Mouse (Mus musculus): Measurements from ENCODE around the gene Igf2bp3.

The Igf2bp3 gene

DNA sequence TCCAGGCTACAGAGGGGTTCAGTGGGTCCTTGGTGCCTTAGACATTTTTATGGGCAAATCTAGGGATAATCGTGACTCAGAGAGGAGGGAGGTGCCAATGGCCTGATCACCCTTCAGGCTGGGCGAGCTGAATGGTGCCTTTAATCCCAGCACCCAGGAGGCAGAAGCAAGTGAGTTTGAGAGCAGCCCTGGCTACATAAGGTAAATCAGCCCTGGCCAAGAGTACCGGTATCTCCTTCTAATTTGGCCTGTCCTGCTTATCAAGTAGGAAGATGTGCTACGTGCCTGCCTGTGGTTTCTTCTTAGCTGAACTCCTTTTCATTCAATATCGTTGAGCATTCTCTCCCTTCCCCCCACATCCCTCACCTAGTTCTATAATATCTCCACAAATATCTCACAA lies 78.0 kb downstream of the Igf2bp3 start:
- no peak for DNase-seq (ENCODE audit: low spot score in 2 of 2)

DNA sequence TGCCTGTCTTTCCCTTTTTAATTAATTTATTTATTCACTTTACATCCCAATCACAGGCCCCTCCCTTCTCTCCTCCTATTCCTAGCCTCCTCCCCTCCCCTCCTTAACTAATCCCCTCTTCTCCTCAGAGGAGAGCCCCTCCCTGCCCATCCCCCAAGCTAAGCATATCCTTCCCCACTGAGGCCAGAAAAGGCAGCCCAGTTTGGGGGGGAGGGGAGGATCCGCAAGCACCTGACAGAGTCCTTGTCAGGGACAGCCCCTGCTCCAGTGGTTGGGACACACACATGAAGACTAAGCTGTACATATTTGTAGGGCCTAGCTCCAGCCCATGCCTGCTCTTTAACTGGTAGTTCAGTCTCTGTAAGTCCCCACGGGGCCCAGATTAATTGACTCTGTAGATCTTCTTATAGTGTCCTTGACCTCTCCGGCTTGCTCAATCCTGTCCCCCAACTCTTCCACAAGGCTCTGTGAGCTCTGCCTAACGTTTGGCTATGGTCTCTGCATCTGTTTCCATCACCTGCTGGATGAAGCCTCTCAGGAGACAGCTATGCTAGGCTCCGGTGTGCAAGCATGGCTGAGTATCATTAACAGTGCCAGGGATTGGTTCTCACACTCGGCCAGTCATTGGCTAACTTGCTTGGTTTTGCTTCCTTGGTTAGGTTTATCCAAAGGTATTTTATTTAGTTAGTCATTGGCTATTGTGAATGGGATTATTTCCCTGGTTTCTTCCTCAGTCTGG lies 82.2 kb downstream of the Igf2bp3 start:
- DNase-seq (ENCODE audit: low spot score in 2 of 2), result no peak

DNA sequence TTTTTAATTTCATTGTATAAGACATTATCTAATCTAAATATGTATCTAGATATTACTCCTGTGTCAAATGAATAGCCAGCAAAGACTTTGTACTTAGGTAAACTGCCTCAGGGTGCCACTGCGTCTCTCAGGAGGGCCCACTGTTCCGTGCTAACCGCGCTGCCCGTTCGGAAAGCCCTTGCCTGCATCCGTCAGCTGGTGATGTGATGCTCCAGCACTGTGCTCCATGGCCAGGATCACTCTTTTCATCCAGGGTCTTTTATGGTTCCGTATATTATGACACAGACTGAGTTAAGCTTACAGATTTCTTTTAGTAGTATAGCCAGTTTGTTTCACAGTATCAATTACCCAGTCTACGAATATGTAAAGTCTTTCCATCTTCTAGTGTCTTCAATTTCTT lies 82.9 kb downstream of the Igf2bp3 start:
- DNase-seq (ENCODE audit: low spot score in 2 of 2), result no peak

DNA sequence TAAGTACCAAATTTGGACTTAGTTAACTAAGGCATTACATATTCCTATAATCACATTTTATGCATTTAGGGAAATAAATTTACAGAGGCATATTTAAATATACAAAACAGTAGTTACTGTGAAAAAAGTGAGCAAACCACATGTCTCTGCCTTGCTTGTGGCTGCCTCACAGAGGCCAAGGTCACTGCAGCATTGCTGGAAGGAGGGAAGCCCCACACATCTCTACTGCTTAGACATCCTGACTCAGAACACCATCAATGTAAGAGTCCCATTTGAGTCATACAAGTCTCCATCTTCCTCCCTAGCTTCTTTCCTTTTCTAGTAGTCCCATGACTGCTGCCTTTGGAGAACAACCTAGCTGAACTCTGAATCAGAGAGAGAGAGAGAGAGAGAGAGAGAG lies 84.4 kb downstream of the Igf2bp3 start:
- DNase-seq (ENCODE audit: low spot score in 2 of 2), result no peak

DNA sequence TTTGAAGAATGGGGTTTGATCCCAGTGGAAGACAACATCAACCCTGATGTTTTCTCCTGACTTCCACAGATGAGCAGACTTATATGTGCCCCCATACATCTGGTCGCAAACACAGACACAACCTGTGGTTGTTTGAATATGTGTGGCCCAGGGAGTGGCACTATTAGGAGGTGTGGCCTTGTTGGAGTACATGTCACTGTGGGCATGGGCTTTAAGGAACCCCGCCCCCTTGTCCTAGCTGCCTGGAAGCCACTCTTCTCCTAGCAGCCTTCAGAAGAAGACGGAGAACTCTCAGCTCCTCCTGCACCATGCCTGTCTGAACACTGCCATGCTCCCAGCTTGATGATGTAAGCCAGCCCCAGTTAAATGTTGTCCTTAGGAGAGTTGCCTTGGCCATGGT lies 94.4 kb downstream of the Igf2bp3 start:
- no peak for DNase-seq (ENCODE audit: low spot score in 2 of 2)

DNA sequence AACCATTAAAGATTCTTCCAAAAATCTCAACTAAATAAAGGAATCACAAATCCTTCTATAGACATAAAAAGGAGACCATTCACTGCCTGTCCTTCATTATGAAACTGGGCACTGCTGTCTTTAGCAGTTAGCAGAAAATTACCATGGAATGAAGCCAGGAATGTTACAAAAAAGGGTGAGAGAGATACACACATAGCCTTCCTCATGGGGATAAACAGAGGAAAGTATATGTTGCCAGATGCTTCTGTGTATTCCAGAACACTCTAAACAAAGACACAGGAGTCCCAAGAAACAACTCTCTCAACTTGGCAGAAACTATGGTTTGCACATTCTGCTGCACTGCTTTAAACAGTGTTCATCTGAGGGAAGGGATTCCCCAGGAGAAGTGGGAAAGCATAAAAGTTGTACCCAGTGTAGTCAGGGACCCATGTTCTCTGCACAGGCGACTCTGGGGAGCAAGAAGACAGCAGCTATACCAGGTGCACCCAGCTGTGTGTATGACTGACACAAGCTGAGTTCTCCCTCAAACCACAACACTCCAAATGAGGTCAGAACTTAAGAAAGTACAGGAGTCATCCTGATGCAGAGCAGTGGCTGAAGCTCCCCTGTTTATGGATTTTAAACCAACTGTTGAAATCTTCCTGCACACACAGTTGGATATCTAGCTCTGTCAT lies 95.2 kb downstream of the Igf2bp3 start:
- no peak for DNase-seq (ENCODE audit: low spot score in 2 of 2)

DNA sequence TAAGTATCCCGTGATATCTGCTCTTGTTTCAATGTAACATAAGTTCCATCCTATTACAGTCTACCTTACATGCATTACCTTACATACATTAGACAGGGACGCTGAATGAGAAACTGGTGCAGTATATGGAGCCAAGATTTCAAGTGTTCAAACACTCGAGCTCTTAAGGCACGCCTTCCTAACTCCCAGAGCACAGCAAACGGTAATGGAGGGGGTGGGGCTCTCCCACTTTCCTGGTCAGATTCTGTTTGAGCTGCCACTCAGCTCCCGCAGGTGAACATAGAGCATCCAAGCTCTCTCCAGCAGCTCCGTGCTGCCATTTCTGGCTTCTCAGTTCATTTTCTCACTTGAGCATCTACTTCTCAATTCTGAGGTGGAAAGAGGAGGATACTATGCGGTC lies 96.3 kb downstream of the Igf2bp3 start:
- no peak for DNase-seq (ENCODE audit: low spot score in 2 of 2)

DNA sequence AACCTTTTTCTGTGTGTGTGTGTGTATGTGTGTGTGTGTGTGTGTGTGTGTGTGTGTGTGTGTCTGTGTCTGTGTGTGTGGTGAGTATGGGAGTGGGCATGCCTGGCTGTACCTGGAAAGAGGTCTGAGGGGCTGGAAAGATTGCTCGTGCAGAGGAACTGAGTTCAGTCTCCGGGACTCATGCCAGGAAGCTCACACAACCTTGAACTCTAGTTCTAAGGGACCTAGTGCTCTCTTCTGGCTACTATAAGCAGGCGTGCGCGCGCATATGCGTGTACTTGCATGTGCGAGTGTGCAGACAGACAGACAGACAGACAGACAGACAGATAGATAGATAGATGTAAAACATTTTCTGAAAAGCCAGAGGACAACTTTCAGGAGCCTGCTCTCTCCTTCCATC lies 98.5 kb downstream of the Igf2bp3 start:
- DNase-seq (ENCODE audit: low spot score in 2 of 2), result no peak

DNA sequence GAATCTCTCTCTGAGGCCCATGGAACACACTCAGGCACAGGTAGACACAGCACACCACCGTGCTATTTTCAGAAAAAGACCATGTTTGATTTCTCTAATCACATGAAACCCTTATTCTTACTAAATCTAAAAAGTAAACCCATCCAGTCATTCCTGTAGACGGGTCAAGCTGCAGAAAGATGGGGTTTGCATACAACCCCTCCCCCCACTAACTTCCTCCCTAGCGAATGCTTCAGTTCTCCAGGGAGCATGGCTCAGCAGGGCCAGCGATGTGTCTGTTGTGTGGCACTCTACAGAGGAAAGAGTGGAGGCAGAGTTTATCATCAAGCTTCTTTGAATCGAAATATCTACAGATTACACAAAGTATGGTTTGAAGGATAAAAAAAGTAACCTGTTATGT lies 99.2 kb downstream of the Igf2bp3 start:
- DNase-seq (ENCODE audit: low spot score in 2 of 2), result no peak

DNA sequence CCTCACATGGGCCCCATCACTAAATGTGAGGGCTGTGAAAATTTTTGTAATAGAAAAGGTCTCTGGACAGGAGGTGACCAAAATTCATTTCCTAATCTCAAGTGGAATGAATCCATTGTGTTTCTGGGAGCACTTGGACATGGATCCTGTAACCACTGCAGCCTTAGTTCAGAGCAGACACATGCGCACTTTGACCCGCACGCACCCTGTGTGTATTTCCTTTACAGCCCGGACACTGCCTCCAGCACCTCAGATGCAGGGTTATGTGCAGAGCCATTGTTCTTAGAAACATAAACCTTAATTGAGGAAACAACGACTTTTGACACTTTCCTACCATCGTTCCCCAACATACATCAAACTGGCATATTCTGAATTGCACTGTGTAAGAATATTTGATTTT lies 100.3 kb downstream of the Igf2bp3 start:
- no peak for DNase-seq (ENCODE audit: low spot score in 2 of 2)

DNA sequence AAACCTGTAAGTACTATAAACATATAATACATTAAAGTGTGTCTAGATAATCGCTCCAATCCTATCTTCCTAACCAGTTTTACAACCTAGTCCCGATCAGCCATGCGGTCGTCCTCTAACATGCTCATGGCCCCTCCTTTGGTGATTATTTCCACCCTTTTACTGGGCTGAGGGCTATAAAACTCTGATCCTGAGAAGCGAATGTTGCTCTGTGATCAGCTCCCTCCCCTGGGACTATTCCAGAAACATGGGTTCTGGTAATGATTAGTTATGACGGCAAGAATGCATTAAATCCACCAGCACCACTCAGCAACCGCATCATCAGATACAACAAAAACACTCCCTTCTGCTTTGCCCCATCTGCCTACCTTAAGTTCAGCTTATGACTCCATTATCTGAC lies 100.9 kb downstream of the Igf2bp3 start:
- DNase-seq (ENCODE audit: low spot score in 2 of 2), result no peak

DNA sequence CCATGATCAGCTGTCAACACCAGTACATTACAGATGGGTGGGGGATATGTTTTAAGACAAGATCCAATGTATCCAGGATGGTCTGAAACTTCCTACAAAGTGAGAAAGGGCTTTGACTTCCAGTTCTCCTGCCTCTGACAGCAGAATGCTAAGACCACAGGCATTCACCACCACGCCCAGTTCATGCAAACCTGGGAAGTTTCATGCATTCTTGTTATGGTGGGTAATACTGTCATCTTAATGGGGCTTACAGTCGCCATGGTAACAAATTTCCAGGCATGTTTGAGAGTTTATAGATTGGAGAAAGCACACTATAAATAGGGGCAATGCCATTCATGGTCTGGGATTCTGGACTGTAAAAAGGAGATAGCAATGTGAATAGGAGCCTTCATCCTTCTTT lies 105.6 kb downstream of the Igf2bp3 start:
- no peak for DNase-seq (ENCODE audit: low spot score in 2 of 2)

DNA sequence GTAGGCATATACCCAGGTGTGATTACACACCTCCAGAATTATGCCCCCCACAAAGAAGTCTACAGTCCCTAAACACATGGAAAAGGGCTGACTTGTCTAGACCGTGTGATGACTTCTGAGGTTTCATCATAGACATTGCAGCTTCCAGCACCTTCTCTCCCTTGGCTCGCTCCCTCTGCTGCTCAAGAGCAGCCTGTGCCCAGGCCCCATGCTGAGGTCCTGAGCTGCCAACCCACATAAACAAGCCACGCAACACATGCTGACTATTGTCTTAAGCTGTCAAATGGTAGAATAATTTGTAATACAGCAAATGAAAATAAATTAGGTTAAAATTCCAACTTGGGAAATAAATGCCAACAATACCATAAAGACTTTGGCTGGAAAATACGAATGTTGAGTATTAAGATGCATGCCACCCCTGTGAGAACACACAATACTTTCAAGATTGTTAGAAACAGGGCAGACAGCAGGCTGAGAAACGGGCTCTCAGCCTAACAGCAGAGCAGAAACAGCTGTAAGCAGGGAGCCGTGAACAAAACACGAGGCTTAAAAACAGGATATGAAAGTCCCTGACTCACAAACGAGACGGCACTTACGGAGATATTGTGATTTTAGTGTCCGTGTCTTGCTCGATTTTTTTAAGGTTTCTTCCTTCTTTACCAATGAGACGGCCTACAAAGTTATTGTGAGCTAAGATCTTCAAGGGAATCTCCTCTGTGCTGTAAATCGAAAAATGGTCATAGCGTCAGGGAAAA lies 107.8 kb downstream of the Igf2bp3 start:
- DNase-seq (ENCODE audit: low spot score in 2 of 2), result no peak

DNA sequence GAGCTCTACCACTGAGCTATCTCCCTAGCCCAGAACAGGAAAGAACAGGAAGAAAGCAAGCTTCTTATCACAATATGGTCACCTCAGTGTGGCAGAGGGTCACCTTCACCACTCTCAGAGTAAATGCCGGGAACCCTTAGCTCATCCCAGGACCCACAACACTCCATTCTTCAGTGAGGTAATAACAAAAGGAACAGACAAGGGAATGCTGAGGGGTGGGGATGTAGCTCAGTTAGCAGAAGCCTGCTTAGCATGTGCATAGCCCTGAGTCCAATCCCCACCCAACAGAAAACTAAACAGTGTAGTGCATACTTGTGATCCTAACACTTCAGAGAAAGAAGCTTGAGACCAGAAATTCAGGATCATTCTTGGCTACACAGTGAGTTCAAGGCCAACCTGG lies 115.7 kb downstream of the Igf2bp3 start:
- no peak for DNase-seq (ENCODE audit: low spot score in 2 of 2)

DNA sequence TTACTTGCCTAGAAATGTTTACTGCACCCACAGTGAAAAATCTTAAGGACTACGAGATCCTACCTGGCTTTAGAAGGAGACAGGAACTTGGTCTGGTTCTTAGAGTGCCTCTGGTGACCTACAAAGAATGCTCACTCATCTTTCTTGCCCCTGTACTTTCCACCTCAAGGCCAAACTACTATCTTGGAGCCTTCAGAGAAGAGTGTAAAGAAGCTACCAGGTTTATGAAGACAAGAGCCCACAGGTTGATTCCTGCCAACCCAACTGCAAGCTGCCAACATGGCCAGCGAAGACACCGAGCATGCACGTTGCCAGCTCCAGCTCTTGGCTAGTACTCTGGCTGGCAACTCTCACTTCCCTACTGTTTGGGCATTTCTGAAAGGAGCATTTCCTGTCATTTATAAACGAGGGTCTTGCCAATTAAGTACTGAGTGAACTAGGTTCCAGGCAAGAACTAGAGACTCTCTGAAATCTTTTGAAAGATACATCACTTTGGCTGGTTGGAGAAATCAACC lies 117.1 kb downstream of the Igf2bp3 start:
- peak in 1 of 2 experiments; percentile 20 for DNase-seq (ENCODE audit: low spot score in 2 of 2)

DNA sequence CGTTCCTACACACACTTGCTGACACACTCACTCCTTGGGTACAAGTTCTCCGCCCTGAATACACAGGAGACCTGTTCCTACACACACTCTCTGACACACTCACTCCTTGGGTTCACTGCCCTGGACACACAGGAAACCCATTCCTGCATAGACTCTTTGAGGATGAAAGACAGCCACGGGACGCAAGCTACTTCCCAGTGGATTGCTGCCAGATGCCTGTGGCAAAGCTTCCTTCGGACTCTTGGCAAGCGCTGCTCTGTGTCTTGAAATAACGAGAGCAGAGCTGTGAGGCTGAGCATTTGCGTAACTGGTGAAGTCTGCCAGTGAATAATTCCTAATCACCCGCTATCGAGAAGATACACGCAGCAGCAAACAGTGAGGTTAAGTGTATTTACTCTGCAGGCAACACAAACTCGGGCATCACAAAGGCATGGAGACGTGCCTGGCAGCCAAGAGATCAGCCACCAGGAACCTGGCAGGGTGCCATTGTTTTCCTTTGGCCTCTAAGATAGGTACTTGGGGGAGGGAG lies 117.8 kb downstream of the Igf2bp3 start:
- DNase-seq (ENCODE audit: low spot score in 2 of 2), result peak; percentile 76 to 86

DNA sequence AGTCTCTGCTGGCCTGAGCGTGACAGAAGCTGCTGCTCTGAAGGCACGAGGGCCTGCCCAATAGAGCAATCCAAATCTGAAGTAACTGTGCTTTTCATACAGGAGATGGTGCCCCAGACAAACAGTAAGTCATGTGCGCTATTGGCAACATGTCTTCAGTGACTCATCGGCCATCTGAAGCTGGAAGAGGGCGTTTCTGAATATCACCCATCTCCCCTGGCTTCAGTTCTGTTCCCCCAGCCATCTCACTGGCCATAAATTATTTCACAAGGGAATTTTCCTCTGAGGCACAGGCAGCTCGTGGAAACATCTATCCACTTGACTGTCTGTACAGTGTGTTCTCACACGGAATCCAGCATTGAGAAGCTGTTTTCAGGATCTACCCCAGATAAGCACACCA lies 118.3 kb downstream of the Igf2bp3 start:
- peak; percentile 47 to 71 for DNase-seq (ENCODE audit: low spot score in 2 of 2)

DNA sequence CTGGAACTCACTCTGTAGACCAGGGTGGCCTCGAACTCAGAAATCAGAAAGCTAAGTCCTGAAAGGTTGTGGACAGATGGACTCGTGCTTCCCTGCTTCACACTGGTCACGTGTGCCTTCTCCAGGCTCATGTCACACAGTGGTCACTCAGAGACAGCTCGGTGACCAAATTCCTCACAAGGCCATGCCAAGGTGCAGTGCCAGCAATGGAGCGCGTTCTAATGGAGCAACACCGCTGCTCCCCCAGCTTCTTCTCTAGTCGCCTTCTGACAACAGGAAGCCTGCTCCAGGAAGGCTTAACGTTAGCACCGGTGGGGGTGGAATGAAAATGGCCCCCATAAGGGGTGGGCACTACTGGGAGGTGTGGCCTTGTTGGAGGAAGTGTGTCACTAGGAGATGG lies 119.8 kb downstream of the Igf2bp3 start:
- DNase-seq (ENCODE audit: low spot score in 2 of 2), result no peak

DNA sequence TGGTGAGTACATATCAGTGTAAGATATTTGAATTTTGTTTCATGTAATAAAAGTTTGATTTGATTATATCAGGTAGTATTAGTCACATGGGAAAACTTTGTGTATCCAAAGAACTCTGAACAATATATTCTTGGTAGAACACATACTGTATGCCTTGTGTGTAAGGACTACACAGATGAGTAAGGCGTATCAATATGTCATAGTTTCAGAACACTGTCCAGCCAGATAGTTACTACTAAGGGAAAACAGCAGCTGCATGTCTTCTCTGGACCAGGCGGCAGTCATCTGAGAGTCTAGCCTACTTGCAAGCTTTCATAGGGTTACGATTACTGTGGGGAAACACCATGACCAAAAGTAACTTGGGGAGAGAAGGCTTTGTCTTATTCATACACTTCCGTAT lies 131.7 kb downstream of the Igf2bp3 start:
- no peak for DNase-seq (ENCODE audit: low spot score in 2 of 2)

DNA sequence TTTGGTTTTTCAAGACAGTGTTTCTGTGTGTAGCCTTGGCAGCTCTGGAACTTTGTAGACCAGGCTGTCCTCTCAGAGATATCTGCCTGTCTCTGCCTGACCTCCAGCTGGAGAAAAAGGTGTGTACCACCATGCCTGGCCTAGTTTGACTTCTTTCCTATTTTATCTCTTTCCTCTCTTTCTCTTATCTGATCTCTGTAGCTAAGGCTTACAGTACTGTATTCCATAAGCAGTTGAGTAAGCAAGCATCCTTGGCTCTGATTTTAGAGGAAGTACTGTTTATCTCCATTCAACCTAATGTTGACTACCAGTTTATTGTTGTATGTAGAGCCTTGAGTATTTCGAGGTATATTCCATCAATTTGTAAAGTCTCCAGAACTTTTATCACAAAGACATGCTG lies 135.4 kb downstream of the Igf2bp3 start:
- no peak for DNase-seq (ENCODE audit: low spot score in 2 of 2)

DNA sequence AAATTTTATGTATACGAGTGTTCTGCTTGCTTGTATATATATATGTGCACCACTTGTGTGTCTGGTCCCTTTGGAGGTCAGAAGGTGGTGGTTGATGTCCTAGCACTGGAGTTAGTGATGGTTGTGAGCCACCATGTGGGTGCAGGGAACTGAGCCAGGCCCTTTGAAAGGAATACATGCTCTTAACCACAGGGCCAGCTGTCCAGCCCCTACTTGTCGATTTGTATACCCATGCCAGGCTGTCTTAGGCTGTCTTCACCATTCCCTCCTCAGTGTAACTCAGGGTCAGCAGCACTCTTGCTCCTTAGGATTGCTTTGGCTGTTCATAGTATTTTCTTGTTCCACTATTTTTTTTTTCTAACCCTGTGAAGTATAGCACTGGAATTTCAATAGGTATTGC lies 136.9 kb downstream of the Igf2bp3 start:
- DNase-seq (ENCODE audit: low spot score in 2 of 2), result no peak

DNA sequence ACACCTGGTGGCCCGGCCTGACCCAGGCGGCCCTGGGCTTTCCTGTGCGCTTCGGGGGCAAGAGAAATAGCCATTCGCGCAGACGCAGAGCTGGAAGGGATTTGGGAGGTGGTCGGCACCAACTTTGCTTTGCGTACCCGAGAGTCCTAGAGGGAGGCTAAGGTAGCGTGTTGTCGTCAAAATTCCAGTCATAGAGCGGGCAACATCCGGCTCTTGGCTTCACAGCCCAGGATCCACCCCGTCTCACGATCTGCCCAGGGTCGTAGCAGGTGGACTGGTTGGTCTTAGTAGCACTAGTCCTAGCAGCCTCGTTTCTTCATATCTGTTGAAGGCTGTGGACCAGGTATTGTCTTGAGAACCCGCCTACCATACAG lies 140.7 kb downstream of the Igf2bp3 start:
- DNase-seq (ENCODE audit: low spot score in 2 of 2), result no peak

All from urinary bladder, postnatal 36 days (tissue).